Mouse (Mus musculus) myocyte (in vitro differentiated cells): ENCODE data around the gene Siglech.

Source experiments
- E2F4 ChIP-seq: IDR thresholded peaks from one replicate; pipeline ENCODE4 v1.6.1; 2011; ENCODE audit warnings: mild to moderate bottlenecking, control low read depth, moderate library complexity; ENCODE audit not compliant: insufficient read depth
- POLR2A ChIP-seq: IDR thresholded peaks from one replicate; pipeline ENCODE4 v1.6.1; 2011; ENCODE audit warnings: low read depth, mild to moderate bottlenecking, control low read depth, moderate library complexity; ENCODE audit not compliant: insufficient read length
- TCF12 ChIP-seq: IDR thresholded peaks from one replicate; pipeline ENCODE4 v1.6.1; 2011; ENCODE audit warnings: mild to moderate bottlenecking, control low read depth; ENCODE audit not compliant: poor library complexity, insufficient read depth, severe bottlenecking
- TCF3 ChIP-seq: IDR thresholded peaks from one replicate; pipeline ENCODE4 v1.6.1; 2011; ENCODE audit warnings: low read depth, control low read depth; ENCODE audit not compliant: insufficient read length

DNA sequence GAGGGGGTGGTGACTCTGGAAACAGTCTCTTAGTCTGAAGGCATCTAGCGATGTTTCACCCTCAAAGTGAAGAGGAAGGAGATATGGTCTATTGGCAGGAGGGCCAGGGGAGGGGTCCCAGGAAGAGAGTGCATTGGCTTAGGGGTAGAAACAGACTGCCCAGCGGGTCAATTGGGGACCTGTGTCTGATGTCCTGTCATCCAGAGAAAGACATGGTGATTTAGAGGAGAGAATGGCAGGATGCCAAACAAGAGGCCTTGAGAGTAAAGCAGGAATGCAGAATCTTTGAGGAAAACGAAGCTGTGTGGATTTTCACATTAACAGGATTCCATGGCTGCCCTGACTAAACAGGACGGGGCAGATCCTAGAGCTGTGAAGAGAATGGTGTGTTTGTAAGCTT is 12.0 kb downstream of the Siglech start:
- no peak for TF ChIP-seq POLR2A
- no peak for TF ChIP-seq E2F4
- TF ChIP-seq TCF12: no peak
- no peak for TF ChIP-seq TCF3
